Mouse (Mus musculus) layer of hippocampus, adult 9-10 months (tissue): ENCODE measurements at regions not wholly inside any gene's neighbourhood (a gene's known extent, or its start where the extent isn't known, plus 50 kb on each side); places are given as distances from the start of the nearest gene placed in this dataset.

Experiments
- DNase-seq: peaks from one replicate; pipeline ENCODE4 v3.0.0; 2022; ENCODE audit warnings: low spot score

DNA sequence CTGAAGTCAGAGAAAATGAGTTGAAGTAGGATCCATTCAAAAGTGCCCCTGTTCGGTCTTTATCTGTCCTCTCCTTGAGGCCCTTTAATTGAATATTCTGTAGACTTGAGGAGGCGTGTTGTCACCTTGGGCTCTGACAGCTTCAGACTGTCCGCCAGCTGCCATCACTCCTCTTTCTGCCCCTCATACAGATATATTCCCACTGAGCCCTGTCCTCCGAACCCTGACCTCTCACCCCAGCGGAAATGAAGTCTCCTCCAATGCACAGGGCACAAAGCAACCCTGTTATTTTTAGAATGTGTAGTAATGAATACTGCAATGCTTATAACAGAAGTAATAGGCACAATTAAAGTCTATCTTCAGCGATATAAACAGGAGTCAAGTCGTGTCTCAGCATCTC, 117.4 kb upstream of the Gm14444 start:
- no peak for DNase-seq

- no peak for DNase-seq
Observed at GRCm38 (mm10) chr2:174897424-174897823, 112.6 kb upstream of the Gm14444 start.

DNA sequence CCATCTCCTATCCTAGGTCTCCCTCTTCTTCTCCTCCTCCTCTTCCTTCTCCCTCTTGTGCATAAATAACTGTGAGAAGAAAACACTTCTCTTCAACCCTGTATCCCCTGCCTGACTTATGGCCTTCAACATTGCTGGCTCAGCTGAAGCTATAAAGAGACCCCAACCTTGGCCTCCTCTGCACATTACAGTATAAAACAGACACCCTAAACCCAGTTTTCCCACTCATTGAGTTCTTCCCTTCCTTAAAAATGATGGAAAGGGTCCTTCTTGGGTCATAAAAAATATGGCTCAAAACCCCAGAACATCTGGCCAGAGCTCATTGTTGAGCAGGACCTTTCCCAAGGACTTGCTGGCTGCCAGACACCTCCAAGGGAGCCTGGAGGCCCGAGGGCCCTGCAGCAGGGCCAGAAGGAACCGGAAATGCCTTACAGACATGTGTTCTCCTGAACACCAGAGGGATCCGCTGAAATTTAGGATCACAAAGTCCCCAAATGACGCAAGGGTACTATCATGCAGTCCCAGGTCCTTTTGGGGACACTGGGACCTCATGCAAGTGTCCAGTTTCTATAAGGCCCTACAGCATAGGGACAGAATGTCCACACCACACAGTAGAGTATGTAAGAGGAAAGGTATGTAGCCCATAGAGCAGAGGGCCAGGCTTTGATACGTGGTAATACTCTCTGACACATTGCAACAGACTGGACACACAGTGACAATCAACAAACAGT, 109.9 kb upstream of the Gm14444 start:
- no peak for DNase-seq

DNA sequence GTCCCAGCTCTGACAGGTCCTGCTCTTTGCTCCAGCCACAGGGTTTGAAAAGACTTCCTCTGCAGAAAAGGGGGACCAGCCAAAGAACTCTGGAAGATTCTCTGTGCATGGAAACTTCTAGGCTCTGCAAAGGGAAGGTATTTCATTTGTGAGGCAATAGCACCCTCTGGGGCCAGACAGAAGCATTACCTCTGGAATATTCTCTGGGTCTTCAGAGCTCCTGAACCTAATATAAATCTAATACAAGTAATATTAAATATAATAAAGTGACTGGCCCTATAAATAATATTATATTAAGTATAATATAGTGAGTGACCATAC, 109.4 kb upstream of the Gm14444 start:
- DNase-seq: peak; percentile 16

DNA sequence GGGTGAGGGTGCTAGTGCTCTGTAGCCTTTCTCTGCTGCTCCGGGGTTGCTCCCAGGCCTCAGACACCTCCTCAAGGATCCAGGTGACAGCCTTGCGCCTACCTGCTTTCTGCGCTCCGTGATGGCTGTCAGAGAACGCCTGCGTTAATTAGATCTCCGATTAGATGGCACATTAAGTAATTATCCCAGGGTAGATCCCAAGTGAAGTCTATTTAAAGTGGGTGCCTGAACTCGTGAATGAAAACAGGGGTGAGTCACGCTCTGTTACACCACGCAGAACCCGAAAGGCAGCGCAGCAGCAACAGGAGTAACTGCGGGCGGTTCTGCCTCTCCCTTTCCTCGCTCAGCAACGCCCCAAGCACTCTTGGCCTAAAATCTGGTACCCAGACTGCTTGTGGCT, 108.2 kb upstream of the Gm14444 start:
- DNase-seq: no peak

- DNase-seq: no peak
Observed at GRCm38 (mm10) chr2:174903627-174904026, 106.4 kb upstream of the Gm14444 start.

DNA sequence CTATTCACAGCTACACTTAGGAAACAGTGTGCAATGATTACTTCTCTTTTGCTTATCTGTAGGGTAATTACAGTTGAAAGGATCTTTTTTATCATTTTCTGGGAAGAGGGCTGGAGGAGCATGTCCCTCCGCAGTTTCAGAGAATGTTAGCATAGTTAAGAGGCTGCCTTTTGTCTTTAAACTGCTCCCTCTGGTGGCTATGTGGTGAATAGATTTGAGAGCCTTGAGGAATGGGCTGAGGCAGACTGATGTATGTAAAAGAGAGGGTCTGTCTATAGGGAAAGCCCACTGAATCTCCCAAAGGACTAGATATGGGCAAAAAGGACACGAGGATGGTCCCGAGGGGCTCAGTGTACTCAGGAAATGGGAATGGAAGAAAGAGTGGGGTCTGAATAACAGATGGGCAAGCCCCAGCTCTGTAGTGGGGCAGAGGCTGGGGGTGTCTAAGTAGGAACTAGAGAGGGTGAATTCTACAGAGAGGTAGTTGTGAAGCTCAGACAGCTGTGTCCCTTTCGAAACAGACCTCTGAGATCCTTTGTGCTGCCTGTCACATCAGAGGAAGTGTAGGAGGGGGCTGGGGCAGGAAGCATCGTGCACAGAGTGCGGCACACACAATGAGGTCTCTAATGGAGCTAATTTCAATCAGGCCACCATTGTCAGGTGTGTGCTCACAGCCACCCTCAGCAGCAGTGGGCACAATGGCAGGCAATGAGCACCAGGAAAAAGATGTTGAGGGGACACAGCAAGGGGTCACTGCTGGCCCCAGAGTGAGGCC, 104.0 kb upstream of the Gm14444 start:
- peak; percentile 25 for DNase-seq

GRCm38 (mm10) chr2:174917146-174917905, 92.7 kb upstream of the Gm14444 start:
- DNase-seq: no peak

- no peak for DNase-seq
Observed at GRCm38 (mm10) chr2:174917975-174918374, 92.1 kb upstream of the Gm14444 start.

DNA sequence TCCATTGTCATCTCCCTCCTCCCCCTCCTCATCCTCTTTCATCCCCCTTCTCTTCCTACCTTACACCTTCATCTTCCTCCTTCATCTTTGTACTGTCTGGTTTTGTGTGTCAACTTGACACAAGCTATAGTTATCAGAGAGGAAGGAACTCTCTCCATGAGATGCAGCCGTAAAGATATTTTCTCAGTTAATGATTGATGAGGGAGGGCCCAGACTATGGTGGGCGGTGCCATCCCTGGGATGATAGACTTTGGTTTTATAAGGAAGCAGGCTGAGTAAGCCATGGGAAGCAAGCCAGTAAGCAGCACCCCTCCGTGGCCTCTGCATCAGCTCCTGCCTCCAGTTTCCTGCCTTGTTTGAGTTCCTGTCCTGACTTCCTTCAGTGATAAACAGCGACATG, 87.8 kb upstream of the Gm14444 start:
- DNase-seq: no peak

GRCm38 (mm10) chr2:174929718-174930117, 80.3 kb upstream of the Gm14444 start:
- DNase-seq: no peak

GRCm38 (mm10) chr2:174932137-174933012, 77.7 kb upstream of the Gm14444 start:
- DNase-seq: peak; percentile 98

GRCm38 (mm10) chr2:174933013-174933353, 77.1 kb upstream of the Gm14444 start:
- no peak for DNase-seq

GRCm38 (mm10) chr2:174936665-174937064, 73.4 kb upstream of the Gm14444 start:
- no peak for DNase-seq

DNA sequence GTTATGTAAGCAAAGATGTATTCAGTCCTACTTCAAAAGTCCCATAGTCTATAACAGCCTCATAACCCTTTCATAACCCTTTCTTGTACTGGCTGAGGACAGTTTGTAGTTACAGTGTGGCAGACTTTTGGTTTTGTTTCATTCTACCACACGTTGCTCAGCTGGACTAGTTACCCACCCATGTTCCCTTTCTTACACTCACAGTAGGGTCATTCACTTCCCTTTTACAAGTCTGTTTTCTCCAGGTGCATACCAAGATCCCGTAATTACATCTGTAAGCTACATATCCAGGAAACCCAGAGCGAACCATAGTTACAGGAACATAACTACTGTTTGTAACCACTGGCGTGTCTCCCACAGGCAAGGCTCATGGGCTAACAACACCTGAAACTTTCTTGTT, 72.1 kb upstream of the Gm14444 start:
- no peak for DNase-seq

- no peak for DNase-seq
Observed at GRCm38 (mm10) chr2:174942221-174942620, 67.8 kb upstream of the Gm14444 start.

- DNase-seq: no peak
Observed at GRCm38 (mm10) chr2:174948106-174948505, 61.9 kb upstream of the Gm14444 start.
